Mouse (Mus musculus) limb, embryonic 11.5 days (tissue): ENCODE results near the gene Wfdc6a. TPM values are rescaled to one million over a fixed set of nuclear protein-coding genes. Genes with fewer than 3 reads are reported as not detected.
A peak's percentile ranks its signal among the peaks of the same experiment; 100 is the strongest.

ENCODE experiments used
- ATAC-seq: fragments of 200-750 bp; cut with Nextera tagmentation; 2 replicates; pipeline ENCODE4 v1.8.0; 2017; ENCODE audit warnings: low read depth; ENCODE audit not compliant: insufficient number of reproducible peaks, low FRiP score, low TSS enrichment
- DNase-seq: peaks from one replicate; pipeline ENCODE4 v3.0.0-alpha.2; 2015; ENCODE audit warnings: low spot score
- H3K27ac ChIP-seq: fragments of 300-500 bp; sonication (generic); replicated peaks from 2 replicates; pipeline ENCODE4 v1.5.1; 2014; ENCODE audit warnings: low read depth, mild to moderate bottlenecking, low read length
- H3K27me3 ChIP-seq: fragments of 300-500 bp; sonication (generic); 2 replicates; pipeline ENCODE4 v1.6.1; 2014; ENCODE audit warnings: mild to moderate bottlenecking, low read length, mixed read lengths; ENCODE audit not compliant: control insufficient read depth, insufficient read depth
- H3K36me3 ChIP-seq: fragments of 300-500 bp; sonication (generic); 2 replicates; pipeline ENCODE4 v1.6.1; 2014; ENCODE audit warnings: mild to moderate bottlenecking, low read length, moderate library complexity, mixed read lengths; ENCODE audit not compliant: control insufficient read depth, insufficient read depth
- H3K4me1 ChIP-seq: fragments of 300-500 bp; sonication (generic); 2 replicates; pipeline ENCODE4 v1.6.1; 2014; ENCODE audit warnings: low read length, mixed read lengths; ENCODE audit not compliant: control insufficient read depth, insufficient read depth
- H3K4me2 ChIP-seq: fragments of 300-500 bp; sonication (generic); 2 replicates; pipeline ENCODE4 v1.6.1; 2014; ENCODE audit warnings: low read depth, mild to moderate bottlenecking, moderate library complexity; ENCODE audit not compliant: severe bottlenecking
- H3K4me3 ChIP-seq: fragments of 300-500 bp; sonication (generic); 2 replicates; pipeline ENCODE4 v1.5.1; 2014; ENCODE audit warnings: low read depth, low read length
- H3K9ac ChIP-seq: fragments of 300-500 bp; sonication (generic); 2 replicates; pipeline ENCODE4 v1.6.1; 2014; ENCODE audit warnings: mild to moderate bottlenecking, low read length
- H3K9me3 ChIP-seq: fragments of 300-500 bp; sonication (generic); 2 replicates; pipeline ENCODE4 v1.6.1; 2016; ENCODE audit warnings: low read length; ENCODE audit not compliant: control insufficient read depth
- WGBS: fragments of 180-500 bp; shearing (Covaris S2); extraction: QIAGEN DNeasy Blood & Tissue Kit; methylation state at CpG from one replicate; pipeline ENCODE4 v1.1.7; 2014; 5-methylcytosine and 5-hydroxymethylcytosine counted together
- polyA plus RNA-seq: library from polyadenylated mRNA; unstranded; fragments of >200 nt; fragmentation: Nextera tagmentation; extraction: Ambion mirVana; gene quantifications from 2 replicates; pipeline ENCODE4 v1.2.1, GENCODE M21; 2014

The Wfdc6a gene
- polyA plus RNA-seq, 1 experiment from 2014 or later = not detected

DNA sequence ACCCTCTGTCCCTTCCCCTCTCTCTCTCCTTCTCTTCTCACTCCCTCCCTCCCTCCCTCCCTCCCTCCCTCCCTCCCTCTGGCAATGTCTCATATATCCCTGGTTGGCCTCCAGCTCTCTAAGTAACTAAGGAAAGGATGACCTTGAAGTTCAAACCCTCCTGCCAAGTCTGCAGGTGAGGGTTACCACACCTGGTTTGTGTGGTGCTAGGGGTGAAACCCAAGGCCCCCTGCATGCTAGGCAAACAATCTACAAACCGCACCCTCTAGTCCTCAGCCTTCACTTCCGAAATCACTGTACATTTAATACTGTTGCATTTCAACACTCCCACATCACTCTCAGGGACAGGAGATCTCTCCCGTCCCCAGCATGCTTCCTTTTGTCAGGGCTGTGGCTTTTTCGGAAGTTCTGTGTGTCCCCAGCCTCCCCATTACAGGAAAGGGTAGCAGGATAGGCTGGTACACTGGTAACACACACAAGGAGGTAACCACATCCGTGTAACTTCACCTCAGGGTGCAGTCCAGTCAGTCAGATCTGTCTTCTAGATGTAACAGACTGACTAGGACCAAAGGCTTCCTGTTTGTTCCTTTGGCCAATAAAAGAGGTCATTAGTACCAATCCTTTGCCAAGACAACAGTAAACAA is 40.7 kb downstream of the Wfdc6a start:
- Histone ChIP-seq H3K4me2 (no peak overlapping the region), H3K36me3 (no peaks in the 10 kb centered on the region), H3K27me3 (no peaks in the 10 kb centered on the region), H3K27ac (no peak overlapping the region), H3K4me3 (no peak overlapping the region), H3K9me3 (no peaks in the 10 kb centered on the region), H3K4me1 (no peaks in the 10 kb centered on the region), H3K9ac (no peak overlapping the region)
- ATAC-seq (no peak), DNase-seq (no peak)
- 54% methylated on average over 5 of the region's 5 CpGs for WGBS

DNA sequence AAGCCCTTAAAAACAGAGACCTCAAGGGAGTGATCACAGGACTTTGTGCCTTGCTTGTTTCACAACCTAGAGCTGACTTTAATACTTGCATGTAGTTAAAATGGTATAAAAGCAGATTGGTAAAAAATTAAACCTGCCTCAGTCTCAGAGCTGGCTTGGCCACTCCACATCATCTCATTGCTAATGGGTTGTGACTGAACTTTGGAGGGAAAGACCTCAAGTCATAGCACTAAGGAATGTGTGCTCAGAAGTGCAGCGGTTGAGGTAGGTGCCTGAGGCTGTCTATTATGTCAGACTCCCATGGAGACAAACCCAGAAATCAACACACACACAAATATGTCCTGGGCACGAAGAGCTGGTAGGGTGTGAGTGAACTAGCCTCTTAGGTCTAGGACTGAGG is 41.5 kb downstream of the Wfdc6a start:
- Histone ChIP-seq H3K36me3 (no peaks in the 10 kb centered on the region), H3K9me3 (no peaks in the 10 kb centered on the region), H3K4me1 (no peaks in the 10 kb centered on the region), H3K27me3 (no peaks in the 10 kb centered on the region), H3K9ac (no peak overlapping the region), H3K4me3 (no peak overlapping the region), H3K4me2 (no peak overlapping the region), H3K27ac (no peak overlapping the region)
- DNase-seq = no peak
- WGBS = 71% methylated on average over 2 of the region's 2 CpGs
- no peak for ATAC-seq

DNA sequence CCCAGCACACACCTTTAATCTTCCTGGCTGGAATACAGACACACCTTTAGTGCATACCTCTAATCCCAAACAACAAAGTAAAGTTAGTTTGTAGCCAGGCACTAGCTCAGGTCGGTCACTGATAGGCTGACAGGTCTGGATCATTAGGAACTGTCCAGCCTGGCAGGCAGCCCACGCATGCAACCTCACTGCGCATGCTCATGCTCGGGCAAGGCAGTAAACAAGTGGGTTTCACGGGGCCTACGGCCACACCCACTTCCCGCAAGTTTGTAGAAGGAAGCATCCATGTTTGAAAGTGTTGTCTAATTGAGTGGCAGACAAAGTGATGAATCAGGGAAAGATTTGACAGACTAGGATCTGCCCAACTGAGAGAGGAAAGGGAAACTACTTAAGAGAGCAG is 42.6 kb downstream of the Wfdc6a start:
- no peak overlapping the region for H3K4me3 ChIP-seq
- no peaks in the 10 kb centered on the region for H3K4me1 ChIP-seq
- no peak overlapping the region for H3K4me2 ChIP-seq
- H3K9me3 ChIP-seq = no peaks in the 10 kb centered on the region
- WGBS = 87% methylated on average over 7 of the region's 7 CpGs
- no peak for DNase-seq
- no peak for ATAC-seq
- no peak overlapping the region for H3K9ac ChIP-seq
- H3K27ac ChIP-seq = no peak overlapping the region
- H3K27me3 ChIP-seq = no peaks in the 10 kb centered on the region
- H3K36me3 ChIP-seq = no peaks in the 10 kb centered on the region

DNA sequence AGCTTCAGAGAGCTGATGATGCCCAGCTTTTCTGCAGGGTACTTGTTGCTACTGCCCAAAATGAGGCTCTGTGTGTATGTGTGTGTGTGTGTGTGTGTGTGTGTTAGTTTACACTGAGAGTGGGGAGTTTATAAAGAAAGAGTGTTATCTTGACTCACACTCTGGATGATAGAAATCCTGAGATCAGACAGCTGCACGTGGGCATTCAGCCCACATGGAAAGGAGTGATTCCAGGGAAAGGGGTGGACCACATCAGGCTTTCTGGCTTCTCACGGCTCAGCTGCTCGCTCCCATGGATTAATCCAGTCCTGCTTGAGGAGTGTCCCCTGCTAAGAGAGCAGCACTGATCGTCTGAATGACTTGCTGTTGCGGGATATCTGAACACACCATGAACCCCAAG is 43.1 kb downstream of the Wfdc6a start:
- ATAC-seq = no peak

DNA sequence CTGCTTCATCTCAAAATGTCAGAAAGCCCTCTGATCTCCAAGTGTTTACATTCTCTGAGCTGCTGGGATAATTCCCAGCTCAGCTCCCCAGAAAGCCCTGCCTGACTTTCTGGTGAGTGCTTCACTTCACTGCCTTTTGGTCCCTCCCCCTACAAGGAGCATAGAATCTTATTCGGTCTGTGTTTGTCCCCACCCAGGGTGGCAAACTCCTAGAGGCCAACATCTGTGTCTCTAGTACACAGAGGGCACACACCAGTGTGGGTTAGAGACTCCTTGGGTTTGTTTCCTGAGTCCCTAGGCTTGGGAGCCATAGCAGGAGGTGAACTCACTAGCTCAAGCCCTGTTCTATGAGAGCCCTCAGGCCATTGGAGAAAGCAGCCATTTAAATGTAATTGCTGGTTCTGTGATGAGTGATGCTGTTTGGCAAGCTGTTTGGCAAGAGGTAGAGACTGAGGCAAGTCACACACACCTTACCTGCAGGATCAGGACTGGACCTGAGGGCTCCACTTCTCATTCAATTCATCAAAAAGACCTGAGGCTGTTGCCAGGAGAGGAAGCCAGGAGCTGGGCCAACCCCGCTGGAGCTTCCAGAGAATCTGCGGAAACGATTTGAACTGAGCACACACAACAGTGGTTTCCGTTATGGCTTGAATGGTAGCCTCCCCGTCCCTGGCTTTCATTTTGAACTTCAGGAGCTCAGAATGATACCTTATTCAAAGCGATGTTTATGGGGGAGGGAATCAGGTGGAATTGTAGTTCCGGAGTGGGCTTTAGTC is 44.4 kb downstream of the Wfdc6a start:
- Histone ChIP-seq H3K27me3 (no peaks in the 10 kb centered on the region), H3K27ac (no peak overlapping the region), H3K4me1 (no peaks in the 10 kb centered on the region), H3K4me2 (no peak overlapping the region), H3K36me3 (no peaks in the 10 kb centered on the region), H3K9me3 (no peaks in the 10 kb centered on the region), H3K9ac (no peak overlapping the region), H3K4me3 (no peak overlapping the region)
- DNase-seq (no peak), ATAC-seq (no peak)
- 43% methylated on average over 8 of the region's 8 CpGs for WGBS

More for the DNA sequence above, 43.1 kb downstream of the Wfdc6a start:
- Histone ChIP-seq H3K36me3 (no peaks in the 10 kb centered on the region), H3K9ac (no peak overlapping the region), H3K4me1 (no peaks in the 10 kb centered on the region), H3K4me3 (no peak overlapping the region), H3K27ac (no peak overlapping the region), H3K27me3 (no peaks in the 10 kb centered on the region), H3K9me3 (no peaks in the 10 kb centered on the region), H3K4me2 (no peak overlapping the region)
- no peak for DNase-seq
- WGBS = 80% methylated on average over 5 of the region's 5 CpGs

DNA sequence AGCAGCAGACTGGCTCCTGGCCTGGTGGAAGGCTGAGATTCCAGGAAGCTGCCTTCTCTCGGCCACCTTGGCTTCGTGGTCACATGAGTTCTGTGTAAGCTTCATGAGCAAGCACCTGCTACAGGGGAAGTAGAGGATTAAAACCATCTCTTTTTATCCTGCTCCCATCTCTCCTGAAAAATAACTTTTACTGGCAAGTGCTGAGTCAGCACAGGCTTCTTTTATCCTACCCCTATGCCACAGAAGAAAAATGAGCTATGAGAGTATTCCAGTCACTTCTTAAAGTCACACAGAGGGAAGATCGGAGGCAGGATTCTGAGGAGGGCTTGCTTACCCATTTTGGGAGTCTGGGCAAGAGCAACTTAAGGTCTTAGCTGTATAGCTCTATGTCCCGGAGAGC is 48.2 kb downstream of the Wfdc6a start:
- no peak overlapping the region for H3K27ac ChIP-seq
- H3K4me2 ChIP-seq = no peak overlapping the region
- no peak overlapping the region for H3K4me3 ChIP-seq
- 80% methylated on average over 4 of the region's 4 CpGs for WGBS
- H3K9ac ChIP-seq = no peak overlapping the region
- ATAC-seq (no peak), DNase-seq (no peak)
- no peaks in the 10 kb centered on the region for H3K27me3 ChIP-seq
- H3K4me1 ChIP-seq = no peaks in the 10 kb centered on the region
- no peaks in the 10 kb centered on the region for H3K9me3 ChIP-seq
- no peaks in the 10 kb centered on the region for H3K36me3 ChIP-seq

DNA sequence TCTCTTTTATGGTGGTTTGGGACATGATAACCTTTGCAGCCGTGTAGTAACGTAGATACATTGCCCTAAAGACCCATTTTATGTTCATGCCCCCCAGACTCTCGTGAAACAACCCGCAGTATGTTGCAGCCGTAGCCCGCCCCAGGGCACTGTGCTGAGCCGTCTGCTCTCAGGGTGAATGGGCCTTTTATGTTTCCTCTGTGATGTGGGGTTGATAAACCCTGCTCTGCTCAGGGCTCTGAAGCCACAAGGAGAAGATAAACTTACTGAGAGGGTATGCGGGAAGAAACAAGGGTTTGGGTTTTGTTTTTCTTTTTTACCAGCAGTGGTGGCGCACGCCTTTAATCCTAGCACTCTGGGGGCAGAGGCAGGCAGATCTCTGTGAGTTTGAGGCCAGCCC is 50.9 kb downstream of the Wfdc6a start:
- Histone ChIP-seq H3K4me1 (no peaks in the 10 kb centered on the region), H3K4me3 (no peak overlapping the region), H3K27me3 (no peaks in the 10 kb centered on the region), H3K9me3 (no peaks in the 10 kb centered on the region), H3K9ac (no peak overlapping the region; the same call in 1 of the 2 replicates), H3K27ac (no peak overlapping the region), H3K36me3 (no peaks in the 10 kb centered on the region), H3K4me2 (no peak overlapping the region)
- DNase-seq (no peak), ATAC-seq (no peak)
- WGBS = 75% methylated on average over 10 of the region's 10 CpGs

DNA sequence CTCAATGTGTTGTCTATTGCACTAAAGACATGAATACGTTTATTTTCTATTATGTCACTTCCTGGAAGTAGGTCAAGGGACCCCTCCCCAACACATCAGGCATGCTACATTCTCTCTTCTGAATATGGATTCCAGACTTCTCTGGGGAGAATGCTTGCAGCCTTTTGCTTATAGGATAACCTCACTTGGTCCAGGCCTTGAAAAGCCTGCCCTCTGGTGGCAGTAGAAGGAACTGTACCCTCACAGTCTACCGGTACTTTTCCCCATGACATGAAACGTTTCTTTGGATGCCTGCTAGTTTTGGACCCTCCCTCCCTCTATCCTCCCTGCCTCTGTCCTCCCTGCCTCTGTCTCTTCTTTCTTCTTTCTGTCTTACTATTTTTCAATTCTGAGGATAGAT is 54.1 kb downstream of the Wfdc6a start:
- Histone ChIP-seq H3K27me3 (no peaks in the 10 kb centered on the region), H3K36me3 (no peaks in the 10 kb centered on the region), H3K9me3 (no peaks in the 10 kb centered on the region), H3K4me1 (no peaks in the 10 kb centered on the region), H3K4me3 (no peak overlapping the region), H3K9ac (no peak overlapping the region), H3K27ac (no peak overlapping the region), H3K4me2 (no peak overlapping the region)
- DNase-seq (peak; percentile 84), ATAC-seq (no peak)
- 8% methylated on average over 3 of the region's 3 CpGs for WGBS
